ENCODE assay signal across 8 mouse cellular contexts in the genomic region with DNA sequence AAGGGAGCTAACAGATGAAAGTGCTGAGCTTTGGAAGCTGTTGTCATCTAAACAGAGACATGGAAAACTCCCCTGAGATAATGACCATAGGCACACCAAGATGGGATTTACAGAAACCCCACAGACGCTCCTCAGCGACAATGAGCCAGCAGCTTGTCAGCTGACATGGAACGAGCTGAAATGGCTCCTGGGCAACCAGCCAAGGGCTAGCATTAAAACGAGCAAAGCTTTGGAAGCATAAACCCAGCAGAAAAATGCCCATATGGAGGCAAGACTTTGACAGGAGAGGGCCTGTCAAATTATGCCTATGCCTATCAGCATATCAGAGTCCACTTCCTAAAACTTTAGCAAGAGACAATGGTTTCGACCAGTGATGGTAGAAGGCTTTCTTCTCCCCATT. TPM values are rescaled to one million over a fixed set of nuclear protein-coding genes. Genes with fewer than 3 reads are reported as not detected.
DNase-seq lines count a peak whose midpoint lies in the region; ATAC-seq lines count a peak whose summit lies in the region.

No protein-coding gene starts in this region.

- no peak overlapping the region for H3K27ac ChIP-seq in liver, embryonic 11.5 days (ENCODE audit: low read depth, low read length)
- H3K27ac ChIP-seq in intestine, embryonic 16.5 days (ENCODE audit: low read length), result no peak overlapping the region

- H3K4me3 ChIP-seq in liver, embryonic 11.5 days (ENCODE audit: low read depth, low read length), result no peak overlapping the region
- no peak overlapping the region for H3K4me3 ChIP-seq in intestine, embryonic 16.5 days (ENCODE audit: low read length)

- intact Hi-C loops in left cerebral cortex, postnatal 14 days (cut with DNase I), result no loop called here
- intact Hi-C loops in heart, postnatal 10 days (cut with DNase I), result no loop called here

- H3K9me3 ChIP-seq in liver, embryonic 11.5 days (ENCODE audit: control insufficient read depth, low read length), result no peaks in the 10 kb centered on the region
- no peaks in the 10 kb centered on the region for H3K9me3 ChIP-seq in intestine, embryonic 16.5 days (ENCODE audit: control insufficient read depth, low read length)

- peaks cover 24% of the 10 kb centered on the region for H3K36me3 ChIP-seq in liver, embryonic 11.5 days (ENCODE audit: control insufficient read depth, insufficient read depth, low read length)
- peaks cover 10% of the 10 kb centered on the region; the same call in 1 of the 2 replicates for H3K36me3 ChIP-seq in intestine, embryonic 16.5 days (ENCODE audit: control insufficient read depth, insufficient read depth, low read length)

- H3K9ac ChIP-seq in liver, embryonic 11.5 days (ENCODE audit: low read depth, low read length), result no peak overlapping the region
- H3K9ac ChIP-seq in intestine, embryonic 16.5 days (ENCODE audit: low read depth, low read length), result no peak overlapping the region

- peak; percentile 33 to 58 for DNase-seq in left cerebral cortex, postnatal 14 days (ENCODE audit: low spot score in 2 of 2)
- no peak for DNase-seq in left cerebral cortex, adult 11 months (ENCODE audit: low spot score)
- peak; percentile 69 for DNase-seq in adrenal gland, postnatal 10 days
- DNase-seq in cerebellum, adult 18-20 months, result peak; percentile 54 to 60
- peak; percentile 58 for DNase-seq in heart, postnatal 10 days
- DNase-seq in liver, embryonic 11.5 days (ENCODE audit: low spot score), result no peak
- DNase-seq in urinary bladder, postnatal 4 days (ENCODE audit: low spot score in 2 of 2), result no peak

- H3K4me1 ChIP-seq in liver, embryonic 11.5 days (replicated peaks; ENCODE audit: control insufficient read depth, insufficient read depth, low read length), result no peaks in the 10 kb centered on the region
- H3K4me1 ChIP-seq in intestine, embryonic 16.5 days (ENCODE audit: control insufficient read depth, insufficient read depth, low read length), result no peaks in the 10 kb centered on the region

- no peaks in the 10 kb centered on the region for H3K27me3 ChIP-seq in liver, embryonic 11.5 days (replicated peaks; ENCODE audit: control insufficient read depth, insufficient read depth, low read length)
- no peaks in the 10 kb centered on the region for H3K27me3 ChIP-seq in intestine, embryonic 16.5 days (replicated peaks; ENCODE audit: control insufficient read depth, insufficient read depth, low read length)

- H3K4me2 ChIP-seq in liver, embryonic 11.5 days, result no peak overlapping the region
- no peak overlapping the region for H3K4me2 ChIP-seq in intestine, embryonic 16.5 days (ENCODE audit: low read depth, low read length)

- WGBS in liver, embryonic 11.5 days, result 83% methylated on average over 5 of the region's 5 CpGs
- WGBS in intestine, embryonic 16.5 days, result 58% methylated on average over 5 of the region's 5 CpGs

- no peak for ATAC-seq in liver, embryonic 11.5 days (replicated peaks; ENCODE audit: low FRiP score)
- no peak for ATAC-seq in intestine, embryonic 16.5 days

RNA-seq across cellular contexts. Expression of gene Dnajc13, which starts 27.0 kb away (rescaled TPM):
- total RNA-seq in left cerebral cortex, postnatal 14 days (2021), result 10 to 100 TPM; 67.4 to 68.7 TPM
- 10 to 100 TPM; 40.5 to 58.5 TPM for total RNA-seq in adrenal gland, postnatal 10 days (2021)
- 10 to 100 TPM; 35.1 to 41.9 TPM for total RNA-seq in heart, postnatal 10 days (2021)
- polyA plus RNA-seq in liver, embryonic 11.5 days (2014; fragmentation: Nextera tagmentation; extraction: Ambion mirVana), result 20.6 and 22.6 TPM in 2 replicates
- polyA plus RNA-seq in intestine, embryonic 16.5 days (2015; fragmentation: Nextera tagmentation; extraction: Ambion mirVana), result 21.5 and 24.2 TPM in 2 replicates

Comparison
In these comparisons a context has a peak if more than half of its experiments do, and no peak if none do; other contexts are left out.
1. DNase-seq: peak in left cerebral cortex, postnatal 14 days (2 of 2), adrenal gland, postnatal 10 days (single experiment), cerebellum, adult 18-20 months (2 of 2) and heart, postnatal 10 days (2 of 2); none in left cerebral cortex, adult 11 months (single experiment), liver, embryonic 11.5 days (single experiment) and urinary bladder, postnatal 4 days (0 of 2).